Mouse (Mus musculus) MEL (cell line): ENCODE results near the gene Dennd1b.

Experiments used
- CHD2 ChIP-seq: IDR thresholded peaks from 2 replicates; pipeline ENCODE4 v1.6.1; 2011; ENCODE audit warnings: low read length, improper control_type of control experiment
- CTCF ChIP-seq, 3 experiments: IDR thresholded peaks in 2 of 3; conservative IDR thresholded peaks in 1 of 3; 2 replicates each; pipeline ENCODE4 v1.5.1; 2011 to 2012; ENCODE audit warnings: low read length in 3 of 3, low read depth in 2 of 3, mild to moderate bottlenecking in 2 of 3, improper control_type of control experiment in 1 of 3, inconsistent platforms in 1 of 3, mixed read lengths in 1 of 3, moderate library complexity in 1 of 3; ENCODE audit not compliant: control insufficient read depth in 1 of 3, insufficient read depth in 1 of 3, poor library complexity in 1 of 3, severe bottlenecking in 1 of 3
- POLR2A ChIP-seq, 2 experiments: IDR thresholded peaks; 2 replicates each; pipeline ENCODE4 v1.6.1; 2011 to 2012; ENCODE audit warnings: low read length in 2 of 2, mild to moderate bottlenecking in 2 of 2, control low read depth in 1 of 2, improper control_type of control experiment in 1 of 2, low read depth in 1 of 2, moderate library complexity in 1 of 2; ENCODE audit not compliant: control insufficient read depth in 1 of 2, insufficient read depth in 1 of 2, poor library complexity in 1 of 2
- SMC3 ChIP-seq: IDR thresholded peaks from 2 replicates; pipeline ENCODE4 v1.6.1; 2011; ENCODE audit warnings: low read depth, low read length, improper control_type of control experiment
- TBP ChIP-seq: IDR thresholded peaks from 2 replicates; pipeline ENCODE4 v1.8.0; 2011; ENCODE audit warnings: low read depth, low read length, improper control_type of control experiment
- USF1 ChIP-seq: IDR thresholded peaks from 2 replicates; pipeline ENCODE4 v1.6.1; 2014; ENCODE audit warnings: low read depth, mild to moderate bottlenecking, inconsistent platforms, low read length, improper control_type of control experiment, moderate library complexity
- USF2 ChIP-seq, 2 experiments: IDR thresholded peaks; 2 replicates each; pipeline ENCODE4 v1.6.1; 2011 to 2012; ENCODE audit warnings: improper control_type of control experiment in 2 of 2, low read length in 2 of 2, borderline replicate concordance in 1 of 2, inconsistent platforms in 1 of 2, low read depth in 1 of 2, mild to moderate bottlenecking in 1 of 2; ENCODE audit not compliant: insufficient read depth in 1 of 2

GRCm38 (mm10) chr1:138965511-138965910, 2.3 kb downstream of the Dennd1b start:
- TF ChIP-seq CTCF (IDR thresholded peaks at IDR 0.05 in 2 of 3, conservative IDR thresholded peaks at IDR 0.05 in 1 of 3; ENCODE audit: control insufficient read depth in 1 of 3, insufficient read depth in 1 of 3, low read depth in 2 of 3, low read length in 3 of 3, poor library complexity in 1 of 3, severe bottlenecking in 1 of 3), result no peak
- no peak for TF ChIP-seq USF1
- no peak for TF ChIP-seq SMC3
- TF ChIP-seq TBP, result no peak
- no peak for TF ChIP-seq CHD2
- no peak for TF ChIP-seq POLR2A (IDR thresholded peaks at IDR 0.05; ENCODE audit: control insufficient read depth in 1 of 2, insufficient read depth in 1 of 2, low read depth in 1 of 2, low read length in 2 of 2, poor library complexity in 1 of 2)
- TF ChIP-seq USF2 (IDR thresholded peaks at IDR 0.05; ENCODE audit: borderline replicate concordance in 1 of 2, insufficient read depth in 1 of 2, low read depth in 1 of 2, low read length in 2 of 2), result no peak
